Mouse (Mus musculus) neural tube, embryonic 10.5 days (tissue): ENCODE data around the gene Dennd2c.
"Not testable (repeated sequence)": the region's sequence is repeated elsewhere in the genome, so short reads cannot be mapped to it uniquely, and the experiment has no call there.

Experiments
- DNase-seq: peaks from one replicate; pipeline ENCODE4 v3.0.0-alpha.2; 2017; ENCODE audit warnings: low spot score; ENCODE audit errors: extremely low spot score

Dennd2c gene

DNA sequence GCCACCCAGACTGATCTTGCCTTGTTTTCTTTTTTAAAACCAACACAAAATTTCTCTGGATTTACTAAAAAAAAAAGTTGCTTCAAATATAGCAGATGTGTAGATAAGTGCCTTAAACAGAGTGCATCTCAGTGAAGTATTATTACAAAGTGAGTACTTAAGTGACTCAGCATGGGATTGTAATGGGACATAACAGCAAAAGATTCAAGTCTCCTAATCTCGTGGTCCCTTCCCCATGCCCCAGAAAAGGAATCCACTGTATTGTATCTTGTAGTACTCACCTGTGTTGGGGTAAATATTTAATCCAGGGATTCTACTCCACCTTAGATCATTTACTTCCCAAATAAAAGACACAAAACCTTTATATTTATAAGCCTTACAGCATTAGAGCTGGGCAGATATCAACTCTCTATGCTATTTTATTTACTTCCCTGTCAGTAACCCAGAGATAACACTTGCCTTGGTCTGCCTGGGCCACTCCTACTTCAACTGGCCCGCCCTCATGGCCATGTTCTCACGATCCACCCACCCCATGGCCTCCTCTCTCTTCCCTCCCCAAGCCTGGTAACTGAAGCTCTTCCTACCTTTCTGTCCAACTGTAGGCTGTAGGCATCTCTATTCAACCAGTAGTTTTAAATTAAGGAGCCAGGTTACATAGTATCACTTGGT lies 57.0 kb downstream of the Dennd2c start:
- DNase-seq = no peak

DNA sequence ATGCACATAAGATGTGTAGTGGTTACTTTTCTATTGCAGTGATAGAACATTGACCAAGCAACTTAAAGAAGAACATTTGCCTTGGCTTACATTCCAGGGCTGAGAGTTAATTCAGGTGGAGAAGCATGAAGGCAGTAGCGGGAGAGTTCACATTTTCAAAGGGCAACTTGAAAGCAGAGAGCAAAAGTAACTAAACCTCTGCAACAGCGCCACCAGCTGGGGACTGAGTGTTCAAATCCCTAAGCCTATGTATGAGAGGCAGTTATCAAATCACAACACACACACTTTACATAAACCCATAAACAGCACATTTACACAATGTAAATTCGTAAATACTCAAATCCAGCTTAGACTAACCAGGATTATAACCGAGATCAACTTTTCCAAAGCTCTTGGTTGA lies 67.4 kb downstream of the Dennd2c start:
- peak; percentile 74 for DNase-seq

DNA sequence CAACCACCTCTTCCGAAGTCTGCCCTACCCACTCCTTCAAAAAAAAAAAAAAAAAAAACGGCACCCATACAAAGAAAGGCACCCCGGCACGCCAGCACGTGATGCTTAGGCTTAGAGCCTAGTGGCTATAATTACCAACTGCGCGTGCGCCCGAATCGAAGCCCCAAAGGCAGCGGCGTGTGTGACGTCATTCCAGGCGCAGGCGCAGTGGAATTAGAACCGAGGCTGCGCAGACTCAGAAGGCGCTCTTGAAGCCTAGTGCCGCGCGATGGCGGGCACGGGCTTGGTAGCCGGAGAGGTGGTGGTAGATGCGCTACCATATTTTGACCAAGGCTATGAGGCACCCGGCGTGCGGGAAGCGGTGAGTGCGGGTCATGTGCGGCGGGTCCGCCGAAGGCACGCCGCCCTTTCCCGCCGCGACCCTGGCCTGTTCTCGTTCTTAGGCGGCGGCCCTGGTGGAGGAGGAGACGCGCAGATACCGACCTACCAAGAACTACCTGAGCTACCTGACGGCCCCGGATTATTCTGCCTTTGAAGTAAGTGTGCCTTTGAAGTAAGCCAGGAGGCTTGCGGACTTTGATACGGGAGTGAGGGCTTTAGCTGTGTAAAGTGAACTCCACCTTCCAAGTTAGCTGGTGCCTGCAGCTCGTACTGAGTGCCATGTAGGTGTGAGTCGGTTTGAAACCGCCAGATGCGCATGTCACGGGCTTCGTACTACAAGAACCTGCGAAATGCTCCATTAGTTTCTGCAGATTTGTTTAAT lies 69.3 kb downstream of the Dennd2c start, which contains the start of gene Bcas2:
TSS of gene Bcas2 (plus strand) at position 151 of the 763 bp plus-strand sequence.
- peak; percentile 99 for DNase-seq

DNA sequence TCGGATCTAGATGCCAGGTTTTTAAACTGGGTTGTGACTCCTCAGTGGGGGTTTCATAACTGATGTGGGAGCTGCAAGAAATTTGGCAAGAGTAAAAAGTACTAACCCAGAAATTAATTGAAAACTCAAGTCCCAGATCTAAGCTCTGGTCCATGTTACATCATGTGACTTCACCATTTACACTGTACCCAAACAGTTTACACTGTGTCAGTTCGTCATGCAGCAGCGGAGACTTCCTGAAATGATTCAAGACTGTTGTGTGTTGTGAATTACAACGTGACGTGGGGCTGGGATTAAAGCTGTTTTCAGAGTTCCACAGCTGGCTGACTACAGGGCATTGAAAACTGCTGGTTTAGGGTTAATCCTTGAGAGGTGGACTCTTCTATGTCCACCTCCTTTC lies 70.2 kb downstream of the Dennd2c start:
- DNase-seq = no peak

DNA sequence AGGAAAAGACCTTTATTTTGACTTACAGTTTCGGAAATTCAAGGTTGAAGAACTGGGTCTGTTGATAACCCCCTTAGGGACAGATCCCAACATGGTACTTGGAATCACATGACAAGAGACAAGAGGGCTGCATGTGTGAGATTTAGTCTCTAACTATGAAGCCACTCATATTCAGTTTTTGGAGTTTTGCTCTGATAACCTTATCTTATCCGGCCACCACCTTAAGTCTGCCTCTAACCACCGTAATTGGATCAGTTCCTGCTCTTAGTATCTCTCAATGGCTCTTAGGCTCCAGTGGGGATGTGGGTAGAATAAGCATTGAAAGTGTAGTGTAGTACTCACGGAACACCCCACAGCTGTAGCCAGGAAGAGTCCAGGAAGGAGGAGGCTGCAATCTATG lies 74.3 kb downstream of the Dennd2c start:
- DNase-seq = no peak

DNA sequence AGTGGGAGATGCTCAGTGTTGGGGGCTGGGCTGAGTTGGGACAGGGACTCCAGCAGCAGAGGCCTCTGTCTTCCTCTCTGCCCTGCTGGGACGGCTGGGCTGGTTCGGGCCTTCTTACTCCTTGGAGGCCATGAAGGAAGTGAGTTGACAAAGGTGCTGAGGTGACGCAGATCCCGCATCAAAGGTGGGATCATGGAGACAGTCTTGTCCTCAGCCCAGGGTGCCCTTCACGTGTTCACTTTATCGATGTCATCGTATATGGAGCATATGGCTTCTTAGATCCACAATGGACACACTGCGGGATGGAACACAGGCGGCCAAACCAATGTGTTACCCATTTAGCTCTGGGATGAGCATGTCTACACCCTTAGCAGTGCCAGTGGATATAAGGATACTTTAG lies 77.1 kb downstream of the Dennd2c start:
- DNase-seq = no peak

DNA sequence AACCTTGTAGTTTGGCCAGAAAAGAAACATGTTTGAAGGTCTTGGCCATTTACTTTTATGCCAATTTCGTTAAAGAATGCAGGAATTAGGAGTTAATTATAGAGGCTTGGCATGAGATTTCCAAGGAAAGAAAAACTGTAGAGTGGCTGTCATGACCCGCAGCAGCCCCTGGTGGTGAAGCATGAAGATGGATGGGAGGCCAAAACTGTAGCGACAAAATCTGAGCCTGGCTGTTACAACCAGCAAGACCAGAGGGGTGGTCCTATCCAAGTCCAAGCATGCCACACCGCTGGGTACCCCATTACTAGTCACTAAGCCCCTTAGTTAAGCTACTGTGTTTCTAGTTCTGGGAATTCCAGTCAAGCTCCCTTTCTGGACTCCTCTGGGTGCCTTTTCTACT lies 78.8 kb downstream of the Dennd2c start:
- no peak for DNase-seq

DNA sequence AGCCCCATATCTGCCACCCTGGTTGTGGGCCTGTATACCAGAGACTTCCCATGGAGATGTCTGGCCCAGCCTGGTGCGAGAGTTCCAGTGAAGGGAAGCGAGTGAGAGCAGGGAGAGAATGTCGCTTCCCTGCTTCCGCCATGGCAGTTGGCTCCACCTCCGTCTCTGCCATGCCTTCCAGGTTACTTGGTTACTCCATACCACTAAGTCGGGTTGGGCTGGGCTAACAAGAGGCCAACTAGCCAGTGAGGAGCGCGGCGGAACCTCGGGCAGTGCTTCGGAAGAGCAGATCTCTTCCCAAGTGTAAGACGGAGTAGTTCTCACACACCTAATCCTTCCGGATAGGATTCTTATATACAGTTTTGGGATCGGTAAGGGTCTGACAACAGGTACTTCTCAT lies 80.4 kb downstream of the Dennd2c start:
- DNase-seq = no peak

DNA sequence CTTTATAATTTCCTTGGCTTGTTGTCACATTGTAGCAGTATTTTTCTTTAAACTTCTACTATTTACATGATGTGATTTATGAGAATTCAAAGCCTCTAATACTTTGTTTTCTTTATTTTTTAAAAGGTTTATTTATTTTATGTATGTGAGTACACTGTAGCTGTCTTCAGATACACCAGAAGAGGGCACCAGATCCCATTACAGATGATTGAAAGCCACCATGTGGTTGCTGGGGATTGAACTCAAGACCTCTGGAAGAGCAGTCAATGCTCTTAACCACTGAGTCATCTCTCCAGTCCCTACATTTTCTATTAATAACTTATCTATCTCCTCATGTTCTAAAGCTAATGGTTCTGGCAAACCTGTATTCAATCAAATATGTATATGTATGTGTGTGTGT lies 82.1 kb downstream of the Dennd2c start:
- DNase-seq = not testable (repeated sequence)

DNA sequence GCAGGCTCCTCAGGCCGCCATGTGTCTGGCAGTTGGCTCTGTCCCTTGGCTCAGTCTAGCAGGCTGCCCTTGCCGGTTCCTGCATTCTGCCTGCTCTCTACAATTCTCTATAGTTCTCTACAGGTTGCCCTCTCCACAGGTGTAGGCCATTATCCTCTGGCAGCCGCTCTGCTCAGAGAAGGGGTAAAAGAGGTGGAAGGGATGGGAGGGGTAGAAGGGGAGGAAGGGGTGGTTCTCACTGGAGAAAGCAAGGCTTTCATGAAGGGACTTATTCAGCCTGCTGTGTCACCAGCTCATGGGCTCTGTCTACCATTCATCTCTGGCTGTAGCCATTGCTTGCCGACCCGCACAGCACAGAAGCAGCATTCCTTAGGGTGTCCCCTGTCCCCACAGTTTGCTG lies 86.0 kb downstream of the Dennd2c start:
- DNase-seq = no peak

DNA sequence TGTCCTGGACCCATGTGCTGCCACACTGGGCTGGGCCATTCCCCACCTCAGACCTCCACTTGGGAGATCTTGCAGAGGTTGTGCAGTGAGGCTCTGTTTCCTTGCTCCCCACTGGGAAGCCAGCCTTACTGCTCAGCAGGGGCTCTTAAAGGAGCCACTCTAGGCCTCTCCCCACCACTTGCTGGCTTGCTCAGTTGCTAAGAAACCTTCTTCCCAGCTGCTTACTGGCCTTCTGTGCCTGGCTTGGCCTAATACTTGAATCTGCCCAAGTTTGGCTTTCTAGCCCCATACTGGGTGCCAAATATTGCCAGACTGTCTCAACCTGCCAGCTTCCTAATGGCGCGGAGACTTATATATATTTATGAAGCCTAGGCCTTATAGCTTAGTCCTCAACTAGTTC lies 86.5 kb downstream of the Dennd2c start:
- DNase-seq = no peak

DNA sequence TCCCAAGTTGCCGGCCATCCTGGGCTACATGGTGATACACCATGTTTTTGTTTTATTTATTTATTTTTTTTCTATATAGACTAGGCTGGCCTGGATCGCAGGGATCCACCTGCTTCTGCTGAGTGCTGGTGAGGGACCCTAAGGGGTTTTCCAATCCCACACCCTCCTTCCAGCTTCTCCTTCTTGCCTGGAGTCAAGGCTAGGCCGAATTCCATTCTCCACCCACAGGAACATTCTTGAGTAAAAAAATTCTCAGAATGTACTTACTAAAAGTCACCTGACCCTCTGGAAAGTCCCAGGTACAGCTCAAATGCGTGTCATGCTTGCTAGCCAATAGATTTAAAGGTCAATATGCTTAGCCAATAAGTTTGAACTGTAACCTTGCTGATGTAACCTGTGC lies 89.8 kb downstream of the Dennd2c start:
- no peak for DNase-seq

DNA sequence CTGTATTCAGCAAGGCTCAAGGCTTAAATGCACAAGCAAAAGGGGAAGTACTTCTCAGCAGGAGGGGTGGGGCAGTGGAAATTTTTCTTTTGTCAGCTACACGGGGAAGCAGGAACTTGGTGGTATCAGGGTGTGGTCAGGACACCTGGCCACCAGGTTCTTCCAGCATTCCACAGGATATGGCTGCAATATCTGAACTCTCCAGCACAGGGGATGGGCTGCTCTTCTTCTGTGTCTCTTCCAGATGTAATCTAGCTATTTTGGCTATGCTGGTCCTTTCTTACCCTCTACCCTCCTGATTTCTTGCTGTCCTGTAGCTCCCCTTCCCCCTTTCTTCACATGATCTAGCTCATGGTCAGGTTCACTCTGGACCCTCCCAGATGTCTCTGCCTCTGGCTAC lies 90.8 kb downstream of the Dennd2c start:
- DNase-seq = no peak

DNA sequence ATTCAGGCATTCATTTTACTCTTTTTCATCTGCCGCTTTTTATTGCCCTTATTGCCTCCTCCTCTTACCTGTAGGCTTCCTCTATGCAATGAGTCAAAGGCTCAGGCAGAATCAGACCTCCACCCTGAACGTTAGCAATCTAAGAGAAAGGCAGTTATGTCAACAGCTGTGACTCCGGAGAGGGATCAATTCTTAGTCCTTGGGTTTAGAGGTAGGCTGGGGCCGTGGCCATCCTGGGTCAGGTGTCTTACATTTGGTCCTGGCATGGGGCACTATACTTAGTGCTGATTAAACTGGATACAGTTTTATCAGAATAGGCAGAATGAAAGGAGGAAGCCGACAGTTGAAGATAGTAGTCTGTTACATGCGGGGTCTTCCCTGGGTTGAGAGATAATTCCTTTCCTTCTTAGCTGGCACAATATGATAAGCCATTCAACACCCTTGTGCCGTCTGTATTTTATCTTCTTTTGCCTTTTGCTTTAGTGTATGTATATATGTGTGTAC lies 94.0 kb downstream of the Dennd2c start:
- no peak for DNase-seq

DNA sequence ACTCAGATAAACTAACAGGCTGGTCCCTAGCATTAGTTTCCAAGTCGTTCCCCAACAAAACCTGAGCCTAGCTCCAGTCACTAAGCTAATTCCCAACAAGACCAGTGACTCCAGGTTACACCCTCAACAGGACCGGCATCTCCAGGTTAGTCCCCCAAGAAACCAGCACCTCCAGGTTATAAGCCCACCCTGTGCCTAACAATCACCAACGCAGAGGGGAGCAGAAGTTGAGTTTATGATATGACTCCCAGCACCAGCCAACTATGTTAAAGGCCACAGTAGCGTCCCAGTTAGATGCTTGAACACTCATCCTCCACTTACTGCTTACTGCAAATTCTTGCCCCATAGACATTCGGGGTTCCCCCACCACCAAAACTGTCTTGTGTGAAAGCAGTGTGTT lies 97.0 kb downstream of the Dennd2c start:
- no peak for DNase-seq

DNA sequence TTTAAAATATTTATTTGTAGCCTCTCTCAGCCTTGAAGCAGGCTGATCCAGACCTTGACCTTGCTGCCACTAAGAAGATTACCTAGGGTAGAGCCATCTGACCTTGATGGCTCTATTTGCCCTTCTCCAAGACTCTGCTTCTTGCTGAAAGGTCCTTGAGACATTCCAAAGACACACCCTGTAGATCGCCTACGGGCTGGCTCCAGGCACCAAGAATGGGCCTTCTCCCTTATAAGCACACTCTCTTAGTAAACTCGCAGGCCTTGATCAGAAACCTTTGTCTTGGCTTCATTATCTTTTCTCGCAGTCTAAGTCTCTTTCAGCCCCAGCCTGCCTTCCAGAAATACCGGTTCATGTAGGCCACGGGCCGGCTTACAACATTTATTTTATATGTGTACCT lies 98.7 kb downstream of the Dennd2c start:
- not testable (repeated sequence) for DNase-seq

DNA sequence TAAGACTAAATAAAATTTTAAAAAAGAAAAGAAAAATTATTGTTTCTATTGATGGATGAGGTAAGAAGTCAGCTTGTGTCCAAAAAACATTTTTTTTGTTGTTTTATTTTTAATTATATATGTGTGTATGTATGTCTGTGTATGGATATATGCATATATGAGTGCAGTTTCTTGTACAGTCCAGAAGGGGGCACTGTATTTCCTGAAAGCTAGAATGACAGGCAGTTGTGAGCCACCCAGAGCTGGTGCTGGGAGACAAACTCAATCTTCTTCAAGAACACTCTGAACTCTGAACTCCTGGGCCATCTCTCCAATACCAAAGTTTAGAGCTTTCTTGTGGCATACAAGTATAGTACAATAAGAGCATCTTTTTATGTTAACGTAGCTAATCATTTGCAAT lies 101.2 kb downstream of the Dennd2c start:
- no peak for DNase-seq

DNA sequence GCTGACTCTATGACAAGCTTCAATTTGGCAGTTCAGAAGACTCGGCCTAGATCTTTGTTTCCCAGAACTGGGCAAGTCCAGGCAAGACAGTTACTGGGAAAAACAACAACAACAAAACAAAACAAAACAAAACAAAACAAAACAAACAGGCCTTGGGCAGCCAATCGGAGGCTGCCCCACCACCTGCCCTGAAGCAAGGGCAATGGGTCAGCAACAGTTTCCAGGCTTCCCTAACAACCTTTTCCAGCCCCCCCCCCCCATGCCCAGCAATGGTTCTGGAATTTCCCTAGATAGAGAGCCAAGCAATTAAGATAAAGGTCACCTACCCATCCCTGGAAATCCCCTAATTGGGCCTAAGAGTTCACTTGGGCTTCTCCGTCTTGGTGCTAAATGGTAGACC lies 102.0 kb downstream of the Dennd2c start:
- DNase-seq = no peak

DNA sequence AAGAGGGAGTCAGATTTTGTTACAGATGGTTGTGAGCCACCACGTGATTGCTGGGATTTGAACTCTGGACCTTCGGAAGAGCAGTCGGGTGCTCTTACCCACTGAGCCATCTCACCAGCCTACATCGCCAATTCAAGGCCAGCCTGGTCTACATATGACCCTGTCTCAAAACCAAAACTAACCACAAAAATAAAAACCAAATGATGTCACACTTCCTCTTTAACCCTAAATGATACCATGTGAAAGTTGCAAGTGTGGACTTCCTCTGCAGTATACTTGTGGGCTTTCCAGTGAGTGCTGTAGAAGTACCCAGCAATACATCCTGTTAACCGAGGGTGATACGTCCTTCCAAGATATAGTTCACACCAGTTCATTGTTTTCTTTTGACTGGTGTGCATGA lies 104.0 kb downstream of the Dennd2c start:
- no peak for DNase-seq

DNA sequence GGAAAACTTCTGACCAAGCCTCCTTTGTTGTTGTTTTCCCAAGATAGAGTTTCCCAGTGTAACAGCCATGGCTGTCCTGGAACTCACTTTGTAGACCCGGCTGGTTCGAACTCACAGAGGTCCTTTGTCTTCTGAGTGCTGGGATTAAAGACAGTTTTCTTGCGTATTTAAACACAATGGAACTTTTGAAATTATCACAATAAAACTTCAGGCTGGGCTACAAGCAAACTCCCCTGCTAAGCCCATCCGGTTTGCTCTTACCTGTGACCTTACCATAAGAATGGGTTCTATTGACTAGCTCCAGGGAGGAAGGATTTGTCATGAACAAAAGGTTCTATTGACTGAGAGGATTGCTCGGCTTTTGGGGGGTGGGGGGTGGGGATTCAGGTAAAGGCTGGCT lies 105.3 kb downstream of the Dennd2c start:
- DNase-seq = no peak

DNA sequence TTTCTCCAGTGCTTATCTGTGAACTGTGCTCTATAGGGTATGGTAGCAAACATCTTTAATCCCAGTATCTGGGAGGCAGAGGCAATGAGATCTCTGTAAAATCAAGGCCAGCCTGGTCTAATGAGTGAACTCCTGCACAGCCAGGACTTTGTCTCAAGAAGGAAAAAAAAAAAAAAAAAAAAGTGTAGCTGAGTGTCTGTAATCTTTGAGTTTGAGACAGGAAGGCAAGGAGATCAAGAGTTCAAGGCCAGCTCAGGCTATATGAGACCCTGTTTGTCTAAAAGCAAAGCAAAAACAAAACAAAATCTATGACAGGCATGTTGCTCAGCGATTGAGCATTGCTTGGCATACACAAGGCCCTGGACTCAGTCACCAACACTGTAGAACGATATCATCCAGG lies 105.8 kb downstream of the Dennd2c start:
- DNase-seq = no peak

DNA sequence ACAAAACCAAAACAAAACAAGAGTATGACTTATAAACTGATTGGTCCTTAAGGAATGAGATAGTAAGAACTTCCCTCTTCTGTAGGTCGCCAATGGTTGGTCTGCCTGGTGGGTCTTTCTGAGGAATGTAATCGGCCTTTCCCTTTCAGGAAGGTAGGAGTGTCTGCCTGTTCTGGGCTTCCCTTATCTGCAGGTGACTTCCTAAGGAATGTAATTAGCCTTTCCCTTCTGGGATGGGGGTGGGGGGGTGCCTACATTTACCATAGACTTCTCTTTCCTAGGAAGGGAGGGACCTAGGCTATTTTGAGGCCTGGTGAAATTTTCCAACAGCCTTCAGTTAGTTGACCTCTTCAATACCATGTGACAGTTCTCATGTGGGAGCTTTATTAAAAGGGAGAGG lies 108.7 kb downstream of the Dennd2c start:
- DNase-seq = no peak

DNA sequence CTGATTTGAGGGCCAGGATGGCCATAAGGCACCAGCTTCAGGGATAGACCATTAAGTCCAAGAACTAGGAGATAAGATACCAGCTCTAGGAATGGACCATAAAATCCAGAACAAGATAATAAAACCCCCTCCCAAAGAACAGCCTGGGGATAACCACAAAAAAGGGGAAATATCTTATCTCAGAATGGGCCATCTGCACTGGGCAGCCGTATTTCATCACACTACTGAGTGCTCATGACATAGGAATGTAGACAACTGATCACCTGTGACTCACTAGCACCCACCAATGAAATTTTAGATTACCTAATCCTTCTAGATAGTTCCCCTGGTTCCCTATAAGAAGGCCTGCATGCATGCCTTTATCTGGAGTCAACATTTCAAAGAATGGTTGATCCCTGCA lies 109.7 kb downstream of the Dennd2c start:
- DNase-seq = no peak
